Mouse (Mus musculus): ENCODE results near the gene Kcp.

GRCm38 (mm10) chr6:29444773-29445172 lies 63.0 kb downstream of the Kcp start:
- TF ChIP-seq CTCF (IDR thresholded peaks at IDR 0.05; ENCODE audit: control insufficient read depth, insufficient read depth, insufficient replicate concordance, low read depth, low read length) = peak; percentile 68; the same call in 1 of the 2 replicates
- no peak for TF ChIP-seq POLR2A (IDR thresholded peaks at IDR 0.05; ENCODE audit: control insufficient read depth, low read depth, low read length)
